Mouse (Mus musculus): ENCODE measurements around the gene Gm20458.

DNA sequence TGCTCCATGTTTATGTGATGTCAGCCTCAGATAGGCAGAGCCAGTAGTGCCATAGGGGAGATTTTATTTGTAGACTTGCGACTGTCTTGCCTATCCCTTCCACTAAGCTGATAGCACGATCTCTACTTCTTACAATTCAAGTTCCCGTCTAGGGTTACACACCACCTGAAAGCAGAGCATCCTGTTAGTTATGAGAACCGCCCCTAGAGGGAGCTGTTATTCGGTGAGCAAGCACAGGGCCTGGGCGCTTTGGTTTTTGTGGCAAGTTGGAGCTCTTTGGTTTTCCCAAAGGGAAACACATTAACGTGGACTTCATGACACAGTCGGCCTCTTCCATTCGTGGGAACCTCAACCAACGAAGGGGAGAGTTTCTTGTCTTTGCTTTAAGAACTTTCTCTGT, 9.5 kb downstream of the Gm20458 start:
- peak; percentile 61 for TF ChIP-seq CTCF (IDR thresholded peaks at IDR 0.05; ENCODE audit: low read depth, low read length)
- no peak for TF ChIP-seq POLR2A (IDR thresholded peaks at IDR 0.05; ENCODE audit: insufficient read depth, low read length)
